9 mouse cellular contexts compared by ENCODE assay signal in genomic region chr5:115156401-115156800, GRCm38 (mm10). TPM values are rescaled to one million over a fixed set of nuclear protein-coding genes. Genes with fewer than 3 reads are reported as not detected.
DNase-seq lines count a peak whose midpoint lies in the region; ATAC-seq and TF ChIP-seq lines count a peak whose summit lies in the region.
"Had no signal": no experiment of that assay in that cellular context is flagged by ENCODE, and none has a peak within 500 bp of the region (broad histone marks: within the 10 kb centered on the region; RNA-seq: fewer than 3 reads in every experiment).

No protein-coding gene starts in this region.

- no peak for TF ChIP-seq EP300 in liver, embryonic 14.5 days (IDR thresholded peaks at IDR 0.05; ENCODE audit: low read depth)

- H3K4me2 ChIP-seq in liver, embryonic 14.5 days (ENCODE audit: low read depth) = peak overlapping the region; percentile 86

- intact Hi-C loops in left cerebral cortex, postnatal 36 days (cut with DNase I) = no loop called here

- no peak overlapping the region for H3K9ac ChIP-seq in liver, embryonic 14.5 days (replicated peaks)

- TF ChIP-seq POLR2A in spleen, adult 2 months (IDR thresholded peaks at IDR 0.05; ENCODE audit: low read depth, low read length) = no peak

- no peak overlapping the region for H3K4me3 ChIP-seq in spleen, adult 2 months (ENCODE audit: extremely low read depth, insufficient read depth, insufficient read length)
- H3K4me3 ChIP-seq in liver, embryonic 14.5 days (ENCODE audit: insufficient read depth in 1 of 2, low read depth in 2 of 2, low read length in 2 of 2) = peak overlapping the region; percentile 40 to 72; a peak in 3 of 4 replicates

- no peaks in the 10 kb centered on the region for H3K27me3 ChIP-seq in spleen, adult 2 months (ENCODE audit: control insufficient read depth, insufficient read depth, low read length)
- no peaks in the 10 kb centered on the region for H3K27me3 ChIP-seq in liver, embryonic 14.5 days (ENCODE audit: control insufficient read depth, insufficient read depth, low read length)

- no peak for ATAC-seq in CD4-positive, CD25-positive, alpha-beta regulatory T cell, adult 4 months
- ATAC-seq in liver, embryonic 14.5 days (ENCODE audit: insufficient read depth) = no peak

- WGBS in spleen, adult 2 months = 8% methylated on average over 7 of the region's 7 CpGs
- WGBS in liver, embryonic 14.5 days (ENCODE audit: insufficient replicate concordance) = 31% methylated on average over 7 of the region's 7 CpGs

- peak overlapping the region; percentile 84 for H3K27ac ChIP-seq in spleen, adult 2 months (ENCODE audit: insufficient read depth, low read length)
- H3K27ac ChIP-seq in liver, embryonic 14.5 days = no peak overlapping the region

- no peaks in the 10 kb centered on the region for H3K9me3 ChIP-seq in liver, embryonic 14.5 days (ENCODE audit: control insufficient read depth, low read length)

- peaks cover 17% of the 10 kb centered on the region; the same call in 1 of the 2 replicates for H3K4me1 ChIP-seq in spleen, adult 2 months (ENCODE audit: control insufficient read depth, insufficient read depth, insufficient read length)
- H3K4me1 ChIP-seq in liver, embryonic 14.5 days (replicated peaks; ENCODE audit: control insufficient read depth in 2 of 2, insufficient read depth in 2 of 2, low read length in 1 of 2) = peaks cover 23 to 42% of the 10 kb centered on the region in 2 experiments

- no peak for TF ChIP-seq CTCF in spleen, adult 2 months (IDR thresholded peaks at IDR 0.05; ENCODE audit: extremely low read depth, insufficient read depth, insufficient read length, insufficient replicate concordance)
- TF ChIP-seq CTCF in liver, embryonic 14.5 days (IDR thresholded peaks at IDR 0.05; ENCODE audit: low read depth) = no peak

- peak; percentile 53 for DNase-seq in CD4-positive, CD25-positive, alpha-beta regulatory T cell, adult 2 months (ENCODE audit: low read depth, low spot score)
- DNase-seq in spleen, adult 2 months (ENCODE audit: low read depth in 1 of 2, low spot score in 2 of 2) = no peak
- no peak for DNase-seq in spleen, adult 18-20 months
- no peak for DNase-seq in liver, embryonic 14.5 days (ENCODE audit: low read depth in 3 of 3, low spot score in 3 of 3)
- DNase-seq in thymus, postnatal 4 days = peak; percentile 45
- no peak for DNase-seq in right cerebral cortex, postnatal 10 days (ENCODE audit: low spot score in 2 of 2)
- DNase-seq in left cerebral cortex, postnatal 36 days (ENCODE audit: low spot score in 2 of 2) = no peak
- DNase-seq: right cerebral cortex, adult 18-20 months had no signal

- H3K36me3 ChIP-seq in spleen, adult 2 months (ENCODE audit: control insufficient read depth, insufficient read depth, low read length) = no peaks in the 10 kb centered on the region
- H3K36me3 ChIP-seq in liver, embryonic 14.5 days (replicated peaks; ENCODE audit: control insufficient read depth, insufficient read depth, low read depth) = no peaks in the 10 kb centered on the region

RNA-seq across cellular contexts. Expression of gene Mlec, which starts 1.6 kb away (rescaled TPM):
- polyA plus RNA-seq in CD4-positive, CD25-positive, alpha-beta regulatory T cell, adult 4 months (2017; shearing (Covaris generic)) = 10 to 100 TPM; 28.9 to 37.0 TPM
- polyA plus RNA-seq in spleen, adult 2 months (2012; rRNA removed) = 39.1 and 44.0 TPM in 2 replicates
- 22.3 and 34.1 TPM in 2 replicates for polyA plus RNA-seq in liver, embryonic 14.5 days (2012; rRNA removed)
- 13.9 and 16.1 TPM in 2 replicates for polyA plus RNA-seq in liver, embryonic 14.5 days (2014; fragmentation: Nextera tagmentation; extraction: Ambion mirVana)
- 10 to 100 TPM; 68.2 to 91.7 TPM for total RNA-seq in left cerebral cortex, postnatal 36 days (2021)

RNA-seq across cellular contexts. Expression of gene Unc119b, which starts 21.6 kb away (rescaled TPM):
- 10 to 100 TPM; 16.1 to 16.4 TPM for polyA plus RNA-seq in CD4-positive, CD25-positive, alpha-beta regulatory T cell, adult 4 months (2017; shearing (Covaris generic))
- polyA plus RNA-seq in spleen, adult 2 months (2012; rRNA removed) = 38.7 and 44.4 TPM in 2 replicates
- polyA plus RNA-seq in liver, embryonic 14.5 days (2012; rRNA removed) = 6.2 and 6.3 TPM in 2 replicates
- 5.6 and 7.5 TPM in 2 replicates for polyA plus RNA-seq in liver, embryonic 14.5 days (2014; fragmentation: Nextera tagmentation; extraction: Ambion mirVana)
- total RNA-seq in left cerebral cortex, postnatal 36 days (2021) = 10 to 100 TPM; 25.1 to 29.1 TPM

RNA-seq across cellular contexts. Expression of gene Acads, which starts 37.3 kb away (rescaled TPM):
- polyA plus RNA-seq in CD4-positive, CD25-positive, alpha-beta regulatory T cell, adult 4 months (2017; shearing (Covaris generic)) = 10 to 100 TPM; 10.6 to 28.4 TPM
- polyA plus RNA-seq in spleen, adult 2 months (2012; rRNA removed) = 30.6 and 33.4 TPM in 2 replicates
- 26.0 and 26.4 TPM in 2 replicates for polyA plus RNA-seq in liver, embryonic 14.5 days (2012; rRNA removed)
- polyA plus RNA-seq in liver, embryonic 14.5 days (2014; fragmentation: Nextera tagmentation; extraction: Ambion mirVana) = 21.2 and 22.9 TPM in 2 replicates
- 1 to 10 TPM; 7.5 TPM for total RNA-seq in left cerebral cortex, postnatal 36 days (2021)

RNA-seq across cellular contexts. Expression of gene Cabp1, which starts 37.8 kb away (rescaled TPM):
- not detected for polyA plus RNA-seq in CD4-positive, CD25-positive, alpha-beta regulatory T cell, adult 4 months (2017; shearing (Covaris generic))
- 0.72 and 1.5 TPM in 2 replicates for polyA plus RNA-seq in spleen, adult 2 months (2012; rRNA removed)
- 0.13 and 0.26 TPM in 2 replicates for polyA plus RNA-seq in liver, embryonic 14.5 days (2012; rRNA removed)
- polyA plus RNA-seq in liver, embryonic 14.5 days (2014; fragmentation: Nextera tagmentation; extraction: Ambion mirVana) = 0.14 TPM in 1 of 2 replicates, not detected in the other
- 100 to 1,000 TPM; 309 to 312 TPM for total RNA-seq in left cerebral cortex, postnatal 36 days (2021)

RNA-seq across cellular contexts. Expression of gene Gm10401, which starts 58.3 kb away (rescaled TPM):
- polyA plus RNA-seq in CD4-positive, CD25-positive, alpha-beta regulatory T cell, adult 4 months (2017; shearing (Covaris generic)) = 10 to 100 TPM; 15.1 to 18.1 TPM
- not detected in 2 replicates for polyA plus RNA-seq in spleen, adult 2 months (2012; rRNA removed)
- polyA plus RNA-seq in liver, embryonic 14.5 days (2012; rRNA removed) = 0.07 TPM in 1 of 2 replicates, not detected in the other
- polyA plus RNA-seq in liver, embryonic 14.5 days (2014; fragmentation: Nextera tagmentation; extraction: Ambion mirVana) = 11.9 and 14.0 TPM in 2 replicates
- total RNA-seq in left cerebral cortex, postnatal 36 days (2021) = not detected

Comparison
In these comparisons a context has a peak if more than half of its experiments do, and no peak if none do; other contexts are left out.
1. DNase-seq: peak in CD4-positive, CD25-positive, alpha-beta regulatory T cell, adult 2 months (single experiment) and thymus, postnatal 4 days (single experiment); none in spleen, adult 2 months (0 of 2), spleen, adult 18-20 months (0 of 2), liver, embryonic 14.5 days (0 of 3), right cerebral cortex, postnatal 10 days (0 of 2) and left cerebral cortex, postnatal 36 days (0 of 2).